Mouse (Mus musculus) c-Kit-positive CD71-negative TER-119-negative erythroid progenitor cells, embryonic 14.5 days (primary cell): Measurements from ENCODE around the gene Satb1.

Source experiments
- DNase-seq: peaks from one replicate; pipeline ENCODE4 v3.0.0-alpha.2; 2013; ENCODE audit warnings: low read depth

Satb1 gene

DNA sequence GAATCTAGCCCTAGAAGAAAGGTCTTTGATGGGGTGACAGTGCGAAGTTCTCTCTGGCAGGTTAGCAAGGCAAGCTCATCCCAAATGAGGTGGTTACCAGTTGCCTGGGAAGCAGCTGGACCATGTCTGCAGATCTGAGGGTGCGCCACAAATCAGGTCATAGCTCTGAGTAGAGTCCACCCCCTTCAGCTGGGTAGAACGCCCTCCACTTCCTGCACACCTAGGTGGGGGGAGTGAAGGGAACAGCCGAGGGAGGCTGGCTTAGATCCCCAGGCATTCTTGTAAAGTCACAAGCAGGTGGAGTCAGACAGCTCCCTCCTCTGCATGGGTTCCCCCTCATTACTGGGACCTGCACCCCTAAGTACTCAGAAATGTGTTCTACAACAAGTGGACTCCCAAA is 6.6 kb downstream of the Satb1 start:
- DNase-seq, result no peak

- DNase-seq, result no peak
These were observed 18.8 kb downstream of the Satb1 start for GRCm38 (mm10) chr17:51814301-51814700.

GRCm38 (mm10) chr17:51813784-51814120 is 19.3 kb downstream of the Satb1 start:
- no peak for DNase-seq

GRCm38 (mm10) chr17:51812942-51813783 is 19.9 kb downstream of the Satb1 start:
- no peak for DNase-seq

GRCm38 (mm10) chr17:51812261-51812941 is 20.7 kb downstream of the Satb1 start:
- no peak for DNase-seq

GRCm38 (mm10) chr17:51811911-51812260 is 21.2 kb downstream of the Satb1 start:
- DNase-seq, result no peak

- DNase-seq, result no peak
These were observed 21.8 kb downstream of the Satb1 start for GRCm38 (mm10) chr17:51811086-51811868.

DNA sequence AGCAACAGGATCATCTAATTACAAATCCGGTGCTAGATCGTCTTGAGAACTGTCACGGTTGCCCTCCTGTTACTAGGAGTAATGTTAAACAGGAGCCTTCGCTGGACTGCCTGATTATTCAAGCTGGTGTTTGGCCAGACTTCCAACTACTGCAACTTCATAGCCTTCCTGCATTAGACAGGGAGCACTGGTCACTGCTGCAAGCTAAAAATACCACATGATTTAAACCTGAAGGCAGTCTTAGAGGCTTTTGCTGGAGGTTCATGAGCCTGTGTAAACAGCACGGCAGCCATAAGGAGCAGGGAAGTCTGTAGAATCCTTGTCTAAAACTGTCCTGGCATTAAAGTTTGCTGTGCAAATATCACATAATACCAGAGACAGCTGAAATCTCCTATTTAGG is 25.7 kb downstream of the Satb1 start:
- no peak for DNase-seq

DNA sequence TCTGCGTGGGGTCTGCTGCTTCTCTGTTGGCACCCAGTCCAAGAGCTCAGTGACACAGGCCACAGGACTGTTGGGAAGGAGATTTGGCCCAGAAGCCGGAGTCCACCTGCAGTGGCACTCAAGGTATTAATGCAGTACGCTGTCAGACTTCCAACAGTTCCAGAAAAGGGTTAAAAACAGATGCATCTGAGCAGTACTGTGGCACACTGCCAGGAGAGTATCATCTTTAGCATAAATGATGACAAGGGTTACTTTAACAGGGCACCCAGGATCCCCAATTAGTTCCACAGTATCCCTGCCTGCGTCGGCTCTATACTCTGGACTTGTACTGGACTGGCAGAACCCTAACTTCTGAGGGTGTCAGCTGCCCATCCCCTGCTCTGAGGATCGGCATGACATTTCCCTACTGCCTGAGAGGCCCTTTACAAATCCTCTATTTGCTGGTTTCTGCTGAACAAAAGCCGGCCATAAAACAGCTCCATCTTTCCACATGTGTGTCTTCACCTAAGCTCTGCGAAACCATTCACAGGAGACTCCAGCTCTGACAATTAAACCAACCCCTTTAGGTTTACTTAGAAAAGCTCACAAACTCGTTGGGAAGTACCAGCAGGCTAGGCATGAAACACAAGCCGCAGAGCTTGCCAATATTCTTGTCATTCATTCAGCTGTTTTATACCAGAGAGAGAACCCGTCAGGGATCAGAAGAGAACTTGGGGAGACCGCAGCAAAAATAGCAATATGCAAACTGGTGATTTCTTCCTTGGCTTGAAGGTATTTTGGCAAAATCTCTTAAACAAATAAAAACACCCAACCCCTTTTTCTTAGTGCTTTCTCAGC is 26.7 kb downstream of the Satb1 start:
- no peak for DNase-seq

- no peak for DNase-seq
These were observed 32.9 kb downstream of the Satb1 start for GRCm38 (mm10) chr17:51800208-51800607.

- DNase-seq, result no peak
These were observed 36.6 kb downstream of the Satb1 start for GRCm38 (mm10) chr17:51796459-51796858.

- no peak for DNase-seq
These were observed 41.9 kb downstream of the Satb1 start for GRCm38 (mm10) chr17:51791226-51791625.

GRCm38 (mm10) chr17:51790387-51791060 is 42.6 kb downstream of the Satb1 start:
- DNase-seq, result no peak

DNA sequence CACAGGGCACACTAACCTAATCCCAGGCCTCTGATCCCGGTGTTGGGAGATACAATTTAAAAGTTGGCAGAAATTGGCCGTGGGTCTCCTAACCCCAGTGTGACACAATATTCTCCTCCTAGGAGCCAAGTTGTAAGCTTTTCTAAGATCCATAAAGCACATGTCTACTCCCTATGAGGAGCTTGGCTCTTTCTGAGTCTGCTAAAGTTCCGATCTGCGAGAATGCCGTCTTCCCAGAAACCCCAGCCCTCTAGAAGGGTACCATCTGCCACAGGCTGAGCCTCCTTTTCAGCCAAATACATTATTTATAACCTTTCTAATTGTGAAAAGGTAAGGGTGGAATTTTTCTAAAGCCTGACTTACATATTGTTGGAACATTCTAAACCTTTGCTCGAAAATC is 43.3 kb downstream of the Satb1 start:
- DNase-seq, result no peak

DNA sequence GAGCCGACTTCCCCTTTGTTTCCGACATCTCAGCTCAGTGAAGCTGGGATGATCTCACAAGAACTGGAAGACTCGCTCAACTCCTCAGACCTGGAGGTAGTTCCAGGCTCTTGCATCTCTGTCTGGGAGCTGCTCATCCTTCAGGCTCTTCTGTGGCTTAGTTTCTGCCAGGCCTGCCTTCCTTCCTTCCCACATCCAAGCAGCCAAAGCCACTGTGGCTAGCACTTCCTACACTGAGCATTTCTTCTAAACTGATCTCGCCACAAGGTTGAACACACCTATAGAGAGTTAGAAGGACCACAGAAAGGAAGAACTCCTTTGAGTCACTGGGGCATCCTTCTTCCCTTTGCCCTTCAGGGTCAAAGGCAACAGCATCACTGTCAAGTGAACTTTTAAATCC is 44.0 kb downstream of the Satb1 start:
- DNase-seq, result no peak

DNA sequence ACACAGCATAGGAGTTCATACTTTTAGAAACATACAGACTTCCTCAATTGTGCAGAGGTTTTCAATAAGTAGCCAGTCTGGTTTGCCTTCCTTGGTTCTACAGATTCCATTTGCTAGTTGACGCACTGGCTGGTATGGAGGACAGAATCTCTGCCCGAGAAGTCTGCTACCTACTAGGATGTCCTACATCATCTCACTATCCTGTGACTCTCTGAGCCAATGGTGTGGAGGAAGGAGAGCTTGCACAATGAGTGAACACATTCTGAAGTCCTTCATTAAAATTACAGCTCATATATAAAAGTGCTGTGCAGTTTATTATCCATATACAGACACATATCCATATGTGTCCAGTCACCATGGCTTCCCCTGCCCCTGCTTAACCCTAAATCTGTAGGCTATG is 45.1 kb downstream of the Satb1 start:
- no peak for DNase-seq

- no peak for DNase-seq
These were observed 47.0 kb downstream of the Satb1 start for GRCm38 (mm10) chr17:51786050-51786449.

DNA sequence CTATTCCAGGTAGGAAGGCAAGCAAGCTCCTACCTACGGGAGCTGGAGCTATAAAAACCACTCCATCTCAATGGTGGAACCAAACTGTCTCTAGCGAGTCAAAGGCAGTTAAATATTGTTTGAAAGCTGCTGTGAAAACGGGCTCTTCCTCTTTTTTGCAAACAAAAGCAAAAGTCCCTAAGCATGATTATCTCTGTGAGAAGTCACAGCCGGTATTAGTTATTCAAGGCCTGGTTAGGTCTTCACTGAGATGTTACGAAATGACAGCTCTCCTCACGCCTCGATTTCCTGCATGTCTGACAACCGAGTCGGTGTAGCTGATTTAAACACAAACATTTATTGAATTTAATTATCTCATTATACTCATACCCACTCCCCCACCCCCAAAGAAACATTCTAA is 48.2 kb downstream of the Satb1 start:
- DNase-seq, result no peak

GRCm38 (mm10) chr17:51783591-51784279 is 49.4 kb downstream of the Satb1 start:
- DNase-seq, result no peak

DNA sequence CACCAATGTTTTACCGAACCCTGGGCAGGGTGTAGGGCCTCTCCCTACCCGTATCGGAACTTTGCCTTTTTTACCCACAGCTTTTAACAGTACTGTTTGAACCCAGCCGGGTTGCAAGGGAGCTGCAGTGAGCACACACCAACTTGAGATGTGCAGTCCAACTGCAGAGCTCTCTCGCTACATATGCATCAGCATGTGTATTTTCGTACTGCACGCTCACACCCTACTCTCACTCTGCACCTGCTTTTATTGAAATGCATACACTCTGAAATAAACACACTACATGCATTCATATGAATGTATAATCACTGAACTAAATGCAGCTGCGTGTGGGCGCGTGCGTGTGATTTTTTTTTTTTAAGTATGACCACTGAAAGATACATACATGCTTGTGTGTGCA is 53.1 kb downstream of the Satb1 start:
- no peak for DNase-seq

DNA sequence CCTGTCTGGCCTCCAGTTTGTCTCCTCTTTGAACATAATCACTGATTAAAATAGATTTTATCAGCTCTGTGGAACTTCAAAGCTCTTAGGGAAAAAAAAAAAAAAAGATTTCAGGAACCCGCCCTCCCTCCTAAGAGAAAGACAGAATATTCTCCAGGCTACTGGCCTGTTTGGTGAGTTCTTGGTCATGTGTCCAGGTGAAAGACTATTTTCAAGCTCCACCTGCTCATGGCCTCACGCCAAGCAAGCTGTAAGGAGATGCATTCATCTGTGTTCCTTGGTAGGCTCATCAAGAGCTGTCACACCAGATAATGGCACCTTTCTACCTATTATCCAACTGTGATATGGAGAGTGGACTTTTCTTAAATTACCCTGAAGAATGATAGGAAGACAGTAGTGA is 54.1 kb downstream of the Satb1 start:
- no peak for DNase-seq
